Mouse (Mus musculus) heart, postnatal 0 days (tissue): Measurements from ENCODE around the gene Klri2. TPM values are rescaled to one million over a fixed set of nuclear protein-coding genes. Genes with fewer than 3 reads are reported as not detected.

Source experiments
- ATAC-seq: fragments of 200-750 bp; cut with Nextera tagmentation; 2 replicates; pipeline ENCODE4 v1.8.0; 2017; ENCODE audit warnings: low read depth, moderate number of reproducible peaks, moderate library complexity; ENCODE audit not compliant: insufficient read depth
- DNase-seq: peaks from one replicate; pipeline ENCODE4 v3.0.0-alpha.2; 2016; ENCODE audit warnings: low spot score
- H3K27ac ChIP-seq: fragments of 300-500 bp; sonication (generic); 2 replicates; pipeline ENCODE4 v1.5.1; 2014; ENCODE audit warnings: low read depth, mild to moderate bottlenecking
- H3K27me3 ChIP-seq: fragments of 300-500 bp; sonication (generic); 2 replicates; pipeline ENCODE4 v1.6.1; 2014; ENCODE audit warnings: low read length, mixed read lengths; ENCODE audit not compliant: control insufficient read depth, insufficient read depth
- H3K36me3 ChIP-seq: fragments of 300-500 bp; sonication (generic); replicated peaks from 2 replicates; pipeline ENCODE4 v1.6.1; 2014; ENCODE audit warnings: low read length, mixed read lengths; ENCODE audit not compliant: control insufficient read depth, insufficient read depth
- H3K4me1 ChIP-seq: fragments of 300-500 bp; sonication (generic); 2 replicates; pipeline ENCODE4 v1.6.1; 2014; ENCODE audit warnings: antibody characterized with exemption; ENCODE audit not compliant: control insufficient read depth, insufficient read depth
- H3K4me2 ChIP-seq: fragments of 300-500 bp; sonication (generic); 2 replicates; pipeline ENCODE4 v1.6.1; 2014; ENCODE audit warnings: low read depth, mild to moderate bottlenecking, low read length, moderate library complexity
- H3K4me3 ChIP-seq: fragments of 300-500 bp; sonication (generic); 2 replicates; pipeline ENCODE4 v1.5.1; 2014; ENCODE audit warnings: low read depth, low read length
- H3K9ac ChIP-seq: fragments of 300-500 bp; sonication (generic); replicated peaks from 2 replicates; pipeline ENCODE4 v1.6.1; 2014; ENCODE audit warnings: low read depth, low read length, mixed read lengths
- H3K9me3 ChIP-seq: fragments of 300-500 bp; sonication (generic); replicated peaks from 2 replicates; pipeline ENCODE4 v1.6.1; 2016; ENCODE audit warnings: low read length; ENCODE audit not compliant: control insufficient read depth
- CTCF ChIP-seq: IDR thresholded peaks from 2 replicates; pipeline ENCODE4 v1.5.1; 2016; ENCODE audit warnings: antibody characterized with exemption, control low read depth, low read depth
- EP300 ChIP-seq: IDR thresholded peaks from 2 replicates; pipeline ENCODE4 v1.6.1; 2016; ENCODE audit warnings: antibody characterized with exemption, low read depth
- WGBS: fragments of 180-500 bp; shearing (Covaris S2); extraction: QIAGEN DNeasy Blood & Tissue Kit; methylation state at CpG from one replicate; pipeline ENCODE4 v1.1.7; 2014; 5-methylcytosine and 5-hydroxymethylcytosine counted together
- microRNA-seq: library from miRNA; unstranded; fragments of <30 nt; microRNA quantifications from one replicate; pipeline ENCODE4, GENCODE M21; 2016
- polyA plus RNA-seq: library from polyadenylated mRNA; unstranded; fragments of >200 nt; fragmentation: Nextera tagmentation; extraction: Ambion mirVana; gene quantifications from 2 replicates; pipeline ENCODE4 v1.2.1, GENCODE M21; 2015
- total RNA-seq: library from RNA; depleted of rRNA; stranded (reverse); fragments of >200 nt; gene quantifications from 2 replicates; pipeline ENCODE4 v1.2.3, GENCODE M21; 2014; ENCODE audit warnings: low replicate concordance; rRNA removed

Klri2 gene
- total and polyA plus RNA-seq, 2 experiments from 2014 or later = not detected

- Histone ChIP-seq H3K27me3 (no peaks in the 10 kb centered on the region), H3K4me1 (no peaks in the 10 kb centered on the region), H3K36me3 (no peaks in the 10 kb centered on the region), H3K9ac (no peak overlapping the region), H3K4me2 (no peak overlapping the region), H3K9me3 (0 out of 2 replicates have a peak, but pooled peaks cover 2% of the 10 kb centered on the region), H3K4me3 (no peak overlapping the region), H3K27ac (no peak overlapping the region)
- ATAC-seq (no peak), DNase-seq (no peak)
- 29% methylated on average over 1 of the region's 1 CpGs for WGBS
- TF ChIP-seq EP300 = no peak
- TF ChIP-seq CTCF = no peak
Measured at GRCm38 (mm10) chr6:129680379-129680778, 59.9 kb downstream of the Klri2 start.

Small RNA genes within 50 kb of the gene (microRNA-seq; reads per million reads assigned to microRNA genes)
- not detected for gene Mir680-1

Other genes starting within 250 kb of the Klri2 start
- gene Olr1, start 233.3 kb downstream of the Klri2 start, total RNA-seq = 0.35 and 1.9 TPM in 2 replicates
- gene Olr1, start 233.3 kb downstream of the Klri2 start, polyA plus RNA-seq = 0.27 TPM in 2 replicates
- gene Tmem52b, start 227.9 kb downstream of the Klri2 start, total RNA-seq = not detected in 2 replicates
- gene Tmem52b, start 227.9 kb downstream of the Klri2 start, polyA plus RNA-seq = not detected in 2 replicates
- 63.3 and 73.2 TPM in 2 replicates for gene Gabarapl1, start 207.3 kb downstream of the Klri2 start, total RNA-seq
- gene Gabarapl1, start 207.3 kb downstream of the Klri2 start, polyA plus RNA-seq = 41.8 and 52.7 TPM in 2 replicates
- not detected in 2 replicates for gene Klre1, start 162.6 kb downstream of the Klri2 start, total RNA-seq
- not detected in 2 replicates for gene Klre1, start 162.6 kb downstream of the Klri2 start, polyA plus RNA-seq
- gene Klrd1, start 148.7 kb downstream of the Klri2 start, total RNA-seq = not detected in 2 replicates
- gene Klrd1, start 148.7 kb downstream of the Klri2 start, polyA plus RNA-seq = 0.15 and 0.30 TPM in 2 replicates
- gene Klrk1, start 116.6 kb downstream of the Klri2 start, total RNA-seq = not detected in 2 replicates
- 0.10 and 0.11 TPM in 2 replicates for gene Klrk1, start 116.6 kb downstream of the Klri2 start, polyA plus RNA-seq
- not detected in 2 replicates for gene Klrc3, start 97.1 kb downstream of the Klri2 start, total RNA-seq
- gene Klrc3, start 97.1 kb downstream of the Klri2 start, polyA plus RNA-seq = not detected in 2 replicates
- not detected in 2 replicates for gene Klrc2, start 79.8 kb downstream of the Klri2 start, total RNA-seq
- not detected in 2 replicates for gene Klrc2, start 79.8 kb downstream of the Klri2 start, polyA plus RNA-seq
- gene Klrc1, start 61.5 kb downstream of the Klri2 start, total RNA-seq = not detected in 2 replicates
- not detected in 2 replicates for gene Klrc1, start 61.5 kb downstream of the Klri2 start, polyA plus RNA-seq
- not detected in 2 replicates for gene Klri1, start 23.4 kb downstream of the Klri2 start, total RNA-seq
- not detected in 2 replicates for gene Klri1, start 23.4 kb downstream of the Klri2 start, polyA plus RNA-seq
- gene Gm156, start 43.8 kb upstream of the Klri2 start, total RNA-seq = not detected in 2 replicates
- not detected in 2 replicates for gene Gm156, start 43.8 kb upstream of the Klri2 start, polyA plus RNA-seq
- not detected in 2 replicates for gene Gm17631, start 122.2 kb upstream of the Klri2 start, total RNA-seq
- gene Gm17631, start 122.2 kb upstream of the Klri2 start, polyA plus RNA-seq = not detected in 2 replicates
- not detected in 2 replicates for gene Klra17, start 136.2 kb upstream of the Klri2 start, total RNA-seq
- gene Klra17, start 136.2 kb upstream of the Klri2 start, polyA plus RNA-seq = not detected in 2 replicates
- gene Klra5, start 177.2 kb upstream of the Klri2 start, total RNA-seq = not detected in 2 replicates
- gene Klra5, start 177.2 kb upstream of the Klri2 start, polyA plus RNA-seq = not detected in 2 replicates